Mouse (Mus musculus) CH12F3 (cell line): ENCODE results near the gene Scn8a.

ENCODE experiments used
- in situ Hi-C: fragments of 300-500 bp; cut with MboI; formaldehyde crosslinking; loops from 2 replicates; pipeline ENCODE4 v1.14.3; 2020; ENCODE audit warnings: low sequenced_read_pairs

The Scn8a gene

GRCm38 (mm10) chr15:101086956-101087355, 217.3 kb downstream of the Scn8a start:
- in situ Hi-C loops: no loop called here

- in situ Hi-C loops: no loop called here
Measured at GRCm38 (mm10) chr15:101088291-101088690, 218.6 kb downstream of the Scn8a start.

GRCm38 (mm10) chr15:101091551-101091950, 221.9 kb downstream of the Scn8a start:
- in situ Hi-C loops: no loop called here

GRCm38 (mm10) chr15:101092121-101092828, 222.6 kb downstream of the Scn8a start:
- in situ Hi-C loops: no loop called here

- in situ Hi-C loops: no loop called here
Measured at GRCm38 (mm10) chr15:101092829-101093648, 223.4 kb downstream of the Scn8a start.

GRCm38 (mm10) chr15:101093988-101094387, 224.3 kb downstream of the Scn8a start:
- in situ Hi-C loops: no loop called here

- in situ Hi-C loops: no loop called here
Measured at GRCm38 (mm10) chr15:101094979-101095378, 225.3 kb downstream of the Scn8a start.

- in situ Hi-C loops: no loop called here
Measured at GRCm38 (mm10) chr15:101095392-101095791, 225.7 kb downstream of the Scn8a start.
